Mouse (Mus musculus) C2C12 (cell line): ENCODE results near the gene Arhgef17. TPM values are rescaled to one million over a fixed set of nuclear protein-coding genes. Genes with fewer than 3 reads are reported as not detected.

Source experiments
- H3K27me3 ChIP-seq: one replicate; pipeline ENCODE4 v1.6.1; 2011; ENCODE audit not compliant: control insufficient read depth, insufficient read depth, insufficient read length
- H3K36me3 ChIP-seq: one replicate; pipeline ENCODE4 v1.6.1; 2011; ENCODE audit not compliant: control insufficient read depth, insufficient read depth
- H3K4me3 ChIP-seq: one replicate; pipeline ENCODE4 v1.5.1; 2011; ENCODE audit warnings: mild to moderate bottlenecking, control low read depth; ENCODE audit not compliant: poor library complexity, insufficient read depth, severe bottlenecking
- H3K79me2 ChIP-seq: one replicate; pipeline ENCODE4 v1.6.1; 2011; ENCODE audit not compliant: control insufficient read depth, insufficient read depth
- H3K79me3 ChIP-seq: one replicate; pipeline ENCODE4 v1.6.1; 2011; ENCODE audit warnings: low read depth, control low read depth
- H3ac ChIP-seq: one replicate; pipeline ENCODE3; 2011; ENCODE audit warnings: low read depth; ENCODE audit not compliant: control insufficient read depth, insufficient read length
- CEBPB ChIP-seq: IDR thresholded peaks from one replicate; pipeline ENCODE4 v1.6.1; 2011; ENCODE audit warnings: low read depth, mild to moderate bottlenecking, control low read depth, moderate library complexity
- CTCF ChIP-seq: IDR thresholded peaks from one replicate; pipeline ENCODE4 v1.5.1; 2011; ENCODE audit not compliant: control insufficient read depth, insufficient read depth, insufficient read length
- FOSL1 ChIP-seq: IDR thresholded peaks from one replicate; pipeline ENCODE4 v1.8.0; 2011; ENCODE audit warnings: mild to moderate bottlenecking, low read length; ENCODE audit not compliant: poor library complexity, insufficient read depth, severe bottlenecking
- MAX ChIP-seq: IDR thresholded peaks from one replicate; pipeline ENCODE4 v1.6.1; 2011; ENCODE audit warnings: mild to moderate bottlenecking, control low read depth
- MYOD1 ChIP-seq: IDR thresholded peaks from one replicate; pipeline ENCODE4 v1.6.1; 2011; ENCODE audit warnings: low read depth; ENCODE audit not compliant: control insufficient read depth, insufficient read length
- MYOG ChIP-seq: IDR thresholded peaks from one replicate; pipeline ENCODE4 v1.6.1; 2011; ENCODE audit not compliant: control insufficient read depth, insufficient read length; ENCODE audit errors: extremely low read depth
- USF1 ChIP-seq: IDR thresholded peaks from one replicate; pipeline ENCODE4 v1.6.1; 2011; ENCODE audit warnings: low read depth, mild to moderate bottlenecking, control low read depth, moderate library complexity
- long read RNA-seq, 2 experiments: library from polyadenylated mRNA; unstranded; transcript quantifications; one replicate each; pipeline ENCODE4 v2.0.0; 2019 to 2020
- polyA plus RNA-seq: library from polyadenylated mRNA; unstranded; fragments of >200 nt; fragmentation: generic; extraction: Trizol; gene quantifications from one replicate; pipeline ENCODE4 v1.2.1, GENCODE M21; 2012; ENCODE audit warnings: missing spikeins

The Arhgef17 gene
- polyA plus RNA-seq: 35.4 TPM
- long read RNA-seq, experiment 1, partial matches to known transcripts: 3 of 10 reads
- long read RNA-seq, experiment 1, other reads (novel, unspliced or antisense): 7 of 10 reads
- long read RNA-seq, experiment 2, full-length matches to known transcripts: 2 of 15 reads
- long read RNA-seq, experiment 2, partial matches to known transcripts: 8 of 15 reads
- long read RNA-seq, experiment 2, other reads (novel, unspliced or antisense): 5 of 15 reads

GRCm38 (mm10) chr7:100931926-100932480 is at the start of gene Arhgef17:
Arhgef17 (minus strand) TSS chr7:100932107.
- peak within 1 kb of the TSS; percentile 76 for H3K4me3 ChIP-seq
- TF ChIP-seq MYOG (no peak), MAX (no peak), CEBPB (no peak), USF1 (no peak), MYOD1 (no peak), FOSL1 (no peak), CTCF (no peak)
- H3K27me3 ChIP-seq: no peaks in the 10 kb centered on the region
- peak within 1 kb of the TSS; percentile 85 for H3ac ChIP-seq
- H3K79me2 ChIP-seq: peaks cover 48% of the 10 kb centered on the region
- H3K79me3 ChIP-seq: peaks cover 36% of the 10 kb centered on the region
- H3K36me3 ChIP-seq: no peaks in the 10 kb centered on the region

GRCm38 (mm10) chr7:100979175-100979574 is 47.3 kb upstream of the Arhgef17 start:
- no peaks in the 10 kb centered on the region for H3K36me3 ChIP-seq
- no peaks in the 10 kb centered on the region for H3K27me3 ChIP-seq
- no peak overlapping the region for H3K4me3 ChIP-seq
- H3K79me3 ChIP-seq: no peaks in the 10 kb centered on the region
- H3K79me2 ChIP-seq: no peaks in the 10 kb centered on the region
- TF ChIP-seq FOSL1 (no peak), MAX (no peak), CTCF (no peak), MYOG (no peak), USF1 (no peak), CEBPB (no peak), MYOD1 (no peak)
- no peak overlapping the region for H3ac ChIP-seq

GRCm38 (mm10) chr7:100978171-100978570 is 46.3 kb upstream of the Arhgef17 start:
- no peak for TF ChIP-seq CEBPB
- no peak for TF ChIP-seq FOSL1
- TF ChIP-seq USF1: no peak
- no peak for TF ChIP-seq MYOD1
- no peak for TF ChIP-seq CTCF
- TF ChIP-seq MAX: no peak
- TF ChIP-seq MYOG: no peak
- Histone ChIP-seq H3K4me3 (no peak overlapping the region), H3K27me3 (no peaks in the 10 kb centered on the region), H3ac (no peak overlapping the region), H3K36me3 (no peaks in the 10 kb centered on the region), H3K79me3 (no peaks in the 10 kb centered on the region), H3K79me2 (no peaks in the 10 kb centered on the region)

GRCm38 (mm10) chr7:100974135-100974903 is 42.4 kb upstream of the Arhgef17 start, which contains the start of gene P2ry6:
P2ry6 (minus strand) TSS chr7:100974649.
- no peak for TF ChIP-seq USF1
- TF ChIP-seq CTCF: no peak
- TF ChIP-seq MYOD1: no peak
- no peak for TF ChIP-seq MAX
- no peak for TF ChIP-seq FOSL1
- TF ChIP-seq CEBPB: no peak
- TF ChIP-seq MYOG: no peak
- no peak within 1 kb of the TSS for H3ac ChIP-seq
- H3K4me3 ChIP-seq: no peak within 1 kb of the TSS

GRCm38 (mm10) chr7:100972875-100973274 is 41.0 kb upstream of the Arhgef17 start:
- H3K79me3 ChIP-seq: no peaks in the 10 kb centered on the region
- no peaks in the 10 kb centered on the region for H3K79me2 ChIP-seq
- no peak overlapping the region for H3K4me3 ChIP-seq
- TF ChIP-seq MAX: no peak
- TF ChIP-seq CTCF: no peak
- no peak for TF ChIP-seq USF1
- no peak for TF ChIP-seq CEBPB
- TF ChIP-seq MYOD1: no peak
- no peak for TF ChIP-seq MYOG
- TF ChIP-seq FOSL1: no peak
- H3K27me3 ChIP-seq: no peaks in the 10 kb centered on the region
- no peaks in the 10 kb centered on the region for H3K36me3 ChIP-seq
- H3ac ChIP-seq: no peak overlapping the region

More at GRCm38 (mm10) chr7:100974135-100974903, 42.4 kb upstream of the Arhgef17 start, which contains the start of gene P2ry6:
- Histone ChIP-seq H3K79me3 (no peaks in the 10 kb centered on the region), H3K79me2 (no peaks in the 10 kb centered on the region), H3K27me3 (no peaks in the 10 kb centered on the region), H3K36me3 (no peaks in the 10 kb centered on the region)
